Mouse (Mus musculus) forebrain, embryonic 16.5 days (tissue): ENCODE measurements around the gene Wdr35. TPM values are rescaled to one million over a fixed set of nuclear protein-coding genes. Genes with fewer than 3 reads are reported as not detected.
"Not testable (repeated sequence)": the region's sequence is repeated elsewhere in the genome, so short reads cannot be mapped to it uniquely, and the experiment has no call there.

Experiments
- ATAC-seq: fragments of 200-750 bp; cut with Nextera tagmentation; 2 replicates; pipeline ENCODE4 v1.8.0; 2017; ENCODE audit warnings: mild to moderate bottlenecking, moderate library complexity
- H3K27ac ChIP-seq: fragments of 300-500 bp; sonication (generic); 2 replicates; pipeline ENCODE4 v1.5.1; 2014; ENCODE audit warnings: low read length, control low read depth
- H3K27me3 ChIP-seq: fragments of 300-500 bp; sonication (generic); replicated peaks from 2 replicates; pipeline ENCODE4 v1.6.1; 2014; ENCODE audit warnings: low read length; ENCODE audit not compliant: control insufficient read depth, insufficient read depth
- H3K36me3 ChIP-seq: fragments of 300-500 bp; sonication (generic); 2 replicates; pipeline ENCODE4 v1.6.1; 2014; ENCODE audit not compliant: control insufficient read depth, insufficient read depth
- H3K4me1 ChIP-seq: fragments of 300-500 bp; sonication (generic); replicated peaks from 2 replicates; pipeline ENCODE4 v1.6.1; 2014; ENCODE audit warnings: low read length; ENCODE audit not compliant: control insufficient read depth, insufficient read depth
- H3K4me2 ChIP-seq: fragments of 300-500 bp; sonication (generic); 2 replicates; pipeline ENCODE4 v1.6.1; 2014; ENCODE audit warnings: mild to moderate bottlenecking, low read length, control low read depth
- H3K4me3 ChIP-seq: fragments of 300-500 bp; sonication (generic); replicated peaks from 2 replicates; pipeline ENCODE4 v1.5.1; 2014; ENCODE audit warnings: mild to moderate bottlenecking, low read length, control low read depth
- H3K9ac ChIP-seq: fragments of 300-500 bp; sonication (generic); replicated peaks from 2 replicates; pipeline ENCODE4 v1.6.1; 2014; ENCODE audit warnings: low read depth, low read length, control low read depth
- H3K9me3 ChIP-seq: fragments of 300-500 bp; sonication (generic); 2 replicates; pipeline ENCODE4 v1.6.1; 2016; ENCODE audit warnings: low read length; ENCODE audit not compliant: control insufficient read depth
- WGBS: fragments of 180-500 bp; shearing (Covaris S2); extraction: QIAGEN DNeasy Blood & Tissue Kit; methylation state at CpG from one replicate; pipeline ENCODE4 v1.1.7; 2014; 5-methylcytosine and 5-hydroxymethylcytosine counted together
- polyA plus RNA-seq: library from polyadenylated mRNA; unstranded; fragments of >200 nt; fragmentation: Nextera tagmentation; extraction: Ambion mirVana; gene quantifications from 2 replicates; pipeline ENCODE4 v1.2.1, GENCODE M21; 2015

Wdr35 gene
- polyA plus RNA-seq, result 25.5 and 28.6 TPM in 2 replicates

DNA sequence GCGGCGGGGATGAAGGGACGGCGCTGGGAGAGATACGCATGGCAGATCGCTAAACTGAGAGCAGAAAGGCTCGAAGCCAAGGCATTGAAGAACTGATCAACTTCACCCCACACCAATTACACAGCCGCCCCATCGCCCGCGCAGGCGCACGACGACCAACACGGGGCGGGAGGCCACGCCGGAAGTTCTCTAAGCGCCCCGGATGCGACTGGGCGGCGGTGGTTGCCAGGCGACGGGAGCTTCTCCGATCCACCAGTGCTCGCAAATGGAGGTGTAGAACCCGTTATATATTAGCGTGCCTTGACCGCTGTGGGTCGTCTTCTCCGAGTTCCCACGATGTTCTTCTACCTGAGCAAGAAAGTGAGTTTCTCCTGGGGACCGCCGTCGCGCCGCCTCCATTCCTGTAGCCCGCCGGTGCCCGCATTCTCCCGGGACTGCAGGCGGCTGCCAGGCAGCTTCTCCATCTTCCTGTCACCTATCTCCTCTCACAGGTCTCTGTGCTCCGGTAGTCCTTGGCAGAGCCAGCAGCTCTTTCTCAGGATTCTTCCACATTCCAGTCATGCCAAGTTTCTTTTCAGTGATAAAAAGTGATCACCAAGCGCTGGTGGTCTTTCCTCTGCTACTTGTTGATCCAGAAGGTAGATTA lies at the start of gene Wdr35:
TSS of gene Wdr35 (plus strand) at position 73 of the 646 bp plus-strand sequence.
- Histone ChIP-seq H3K9ac (peak within 1 kb of the TSS; percentile 57), H3K4me2 (peak within 1 kb of the TSS; percentile 87), H3K4me3 (peak within 1 kb of the TSS; percentile 81), H3K9me3 (no peaks in the 10 kb centered on the region), H3K36me3 (no peaks in the 10 kb centered on the region), H3K27me3 (no peaks in the 10 kb centered on the region), H3K4me1 (peaks cover 19% of the 10 kb centered on the region), H3K27ac (peak within 1 kb of the TSS; percentile 49; the same call in 1 of the 2 replicates)
- ATAC-seq, result peak; percentile 99
- 1% methylated on average over 45 of the region's 45 CpGs for WGBS

DNA sequence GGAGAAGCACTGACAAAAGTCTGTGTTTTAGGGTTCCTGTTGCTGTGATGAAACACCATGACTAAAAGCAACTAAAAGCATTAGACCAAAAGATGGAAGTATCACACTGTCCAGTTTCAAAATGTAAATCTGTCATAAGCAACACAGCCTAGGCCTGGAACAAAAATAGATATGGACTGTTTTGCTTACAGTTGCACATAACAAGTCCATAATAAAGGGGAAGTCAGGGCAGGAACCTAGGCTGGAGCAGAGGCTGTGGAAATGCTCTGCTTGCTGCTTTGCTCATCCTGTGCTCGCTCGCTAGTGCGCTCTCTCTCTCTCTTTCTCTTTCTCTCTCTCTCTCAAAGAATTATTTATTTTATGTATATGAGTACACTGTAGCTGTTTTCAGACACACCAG lies 46.0 kb upstream of the Wdr35 start:
- H3K27ac ChIP-seq, result no peak overlapping the region
- peaks cover under 1% of the 10 kb centered on the region; the same call in 1 of the 2 replicates for H3K36me3 ChIP-seq
- no peak overlapping the region for H3K9ac ChIP-seq
- ATAC-seq, result no peak
- H3K9me3 ChIP-seq, result no peaks in the 10 kb centered on the region
- H3K27me3 ChIP-seq, result no peaks in the 10 kb centered on the region
- H3K4me2 ChIP-seq, result no peak overlapping the region
- 92% methylated on average over 3 of the region's 3 CpGs for WGBS
- H3K4me3 ChIP-seq, result no peak overlapping the region
- H3K4me1 ChIP-seq, result peaks cover 32% of the 10 kb centered on the region

DNA sequence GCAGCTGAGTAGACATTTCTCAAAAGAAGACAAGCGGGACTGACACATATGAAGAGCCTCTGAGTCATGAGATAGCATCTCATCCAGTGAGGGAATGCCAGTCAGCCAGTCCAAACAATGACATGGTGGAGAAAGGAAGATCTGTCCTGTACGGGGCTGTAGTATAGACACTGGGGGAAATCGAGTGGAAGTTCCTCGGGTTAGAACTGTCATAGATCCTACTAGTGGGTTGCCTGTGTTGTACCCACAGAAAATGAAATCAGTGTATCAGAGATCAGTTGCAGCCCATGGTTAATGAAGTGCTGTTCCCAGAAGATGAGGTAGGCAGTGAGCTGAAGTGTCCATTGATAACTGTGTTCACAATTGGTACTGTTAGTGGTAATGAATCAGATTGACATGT lies 44.9 kb upstream of the Wdr35 start:
- Histone ChIP-seq H3K9me3 (no peaks in the 10 kb centered on the region), H3K27me3 (no peaks in the 10 kb centered on the region), H3K36me3 (peaks cover 2% of the 10 kb centered on the region; the same call in 1 of the 2 replicates), H3K4me1 (peaks cover 22% of the 10 kb centered on the region), H3K4me3 (no peak overlapping the region), H3K27ac (no peak overlapping the region), H3K4me2 (no peak overlapping the region), H3K9ac (no peak overlapping the region)
- no peak for ATAC-seq
- 77% methylated on average over 4 of the region's 4 CpGs for WGBS

DNA sequence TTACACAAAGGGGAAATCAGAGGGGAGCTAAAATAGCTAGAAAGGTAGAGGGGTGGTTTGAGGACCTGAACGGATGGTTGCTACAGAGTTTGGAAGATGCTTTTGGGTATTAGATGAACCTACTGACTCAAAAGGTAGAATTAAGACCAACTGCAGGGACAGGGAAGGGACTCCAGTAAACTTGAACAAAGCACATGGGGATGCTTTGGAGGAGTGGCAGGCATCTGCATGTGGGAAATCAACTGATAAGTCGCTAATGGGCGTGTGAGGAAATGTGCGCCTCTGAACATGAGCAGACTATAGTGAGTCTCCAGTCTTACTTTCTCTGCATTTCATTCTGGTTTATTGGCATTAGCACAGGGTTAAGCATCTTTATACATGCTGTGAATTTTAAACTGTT lies 42.6 kb upstream of the Wdr35 start:
- Histone ChIP-seq H3K9ac (no peak overlapping the region), H3K4me3 (no peak overlapping the region), H3K36me3 (peaks cover 18% of the 10 kb centered on the region), H3K27ac (no peak overlapping the region), H3K4me1 (peaks cover 9% of the 10 kb centered on the region; the same call in 1 of the 2 replicates), H3K27me3 (no peaks in the 10 kb centered on the region), H3K4me2 (no peak overlapping the region), H3K9me3 (no peaks in the 10 kb centered on the region)
- no peak for ATAC-seq
- WGBS, result 84% methylated on average over 4 of the region's 4 CpGs

DNA sequence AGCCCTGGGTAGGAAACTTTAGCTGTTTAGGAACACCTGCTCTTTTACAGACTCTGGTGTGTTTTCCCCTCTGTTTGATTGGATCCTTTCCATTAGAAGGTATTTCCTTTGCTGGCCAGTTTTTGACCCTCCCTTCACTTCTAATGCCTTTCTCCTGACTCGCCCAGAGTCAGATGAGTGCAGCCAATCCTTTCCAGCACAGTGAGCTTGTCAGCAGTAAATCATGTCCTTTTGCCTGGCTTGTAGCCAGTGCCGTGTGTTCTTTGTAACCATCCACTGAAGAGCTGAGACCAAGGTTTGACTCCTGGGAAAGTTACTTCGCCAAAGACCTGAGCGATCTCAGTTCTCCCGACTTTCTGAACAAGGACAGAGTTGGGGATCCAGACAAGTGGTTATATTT lies 38.3 kb upstream of the Wdr35 start:
- Histone ChIP-seq H3K4me1 (peaks cover 6% of the 10 kb centered on the region; the same call in 1 of the 2 replicates), H3K27ac (no peak overlapping the region), H3K9ac (no peak overlapping the region), H3K36me3 (peaks cover 36% of the 10 kb centered on the region), H3K9me3 (no peaks in the 10 kb centered on the region), H3K4me3 (no peak overlapping the region), H3K4me2 (no peak overlapping the region), H3K27me3 (no peaks in the 10 kb centered on the region)
- ATAC-seq, result no peak
- WGBS, result 88% methylated on average over 5 of the region's 5 CpGs

DNA sequence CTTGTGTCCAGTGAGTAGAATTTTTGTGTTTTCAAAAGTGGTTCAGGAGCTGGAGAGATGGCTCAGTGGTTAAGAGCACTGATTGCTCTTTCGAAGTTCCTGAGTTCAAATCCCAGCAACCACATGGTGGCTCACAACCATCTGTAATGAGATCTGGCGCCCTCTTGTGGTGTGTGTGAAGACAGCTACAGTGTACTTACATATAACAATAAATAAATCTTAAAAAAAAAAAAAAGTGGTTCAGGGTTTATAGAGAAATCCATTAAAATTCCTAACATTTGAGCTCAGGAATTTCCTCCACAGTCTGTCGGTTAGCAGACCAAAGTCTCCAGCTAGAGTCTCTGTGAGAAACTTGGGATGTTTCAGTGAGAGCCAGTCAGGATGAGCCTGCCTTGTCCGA lies 37.5 kb upstream of the Wdr35 start:
- not testable (repeated sequence) for ATAC-seq, H3K9ac ChIP-seq, H3K27ac ChIP-seq, H3K4me1 ChIP-seq, H3K27me3 ChIP-seq, H3K4me2 ChIP-seq, H3K9me3 ChIP-seq, H3K4me3 ChIP-seq
- peaks cover 36% of the 10 kb centered on the region for H3K36me3 ChIP-seq
- 76% methylated on average over 4 of the region's 4 CpGs for WGBS

DNA sequence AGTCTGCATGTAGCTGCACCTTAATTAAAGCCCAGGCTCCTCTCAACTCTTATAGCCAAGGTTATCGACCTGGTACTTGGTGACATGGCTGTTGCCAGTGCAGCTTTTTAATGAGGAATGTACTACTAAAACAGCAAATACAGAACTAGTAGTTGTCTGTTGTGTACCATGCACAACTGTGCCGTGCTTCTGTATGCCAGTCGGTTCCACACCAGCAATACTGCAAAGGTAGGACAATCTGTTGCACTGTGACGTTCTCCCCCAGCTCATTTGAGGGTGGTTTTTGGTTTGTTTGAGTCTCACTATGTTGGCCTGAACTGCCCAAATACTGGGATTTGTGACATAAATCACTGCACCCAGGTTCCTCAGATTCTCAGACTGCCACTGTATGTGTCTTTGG lies 34.2 kb upstream of the Wdr35 start:
- no peaks in the 10 kb centered on the region for H3K9me3 ChIP-seq
- no peak overlapping the region for H3K4me3 ChIP-seq
- H3K27ac ChIP-seq, result no peak overlapping the region
- H3K36me3 ChIP-seq, result peaks cover 32% of the 10 kb centered on the region
- no peak overlapping the region for H3K9ac ChIP-seq
- H3K4me1 ChIP-seq, result no peaks in the 10 kb centered on the region
- H3K27me3 ChIP-seq, result no peaks in the 10 kb centered on the region
- no peak for ATAC-seq
- 96% methylated on average over 4 of the region's 4 CpGs for WGBS
- H3K4me2 ChIP-seq, result no peak overlapping the region

DNA sequence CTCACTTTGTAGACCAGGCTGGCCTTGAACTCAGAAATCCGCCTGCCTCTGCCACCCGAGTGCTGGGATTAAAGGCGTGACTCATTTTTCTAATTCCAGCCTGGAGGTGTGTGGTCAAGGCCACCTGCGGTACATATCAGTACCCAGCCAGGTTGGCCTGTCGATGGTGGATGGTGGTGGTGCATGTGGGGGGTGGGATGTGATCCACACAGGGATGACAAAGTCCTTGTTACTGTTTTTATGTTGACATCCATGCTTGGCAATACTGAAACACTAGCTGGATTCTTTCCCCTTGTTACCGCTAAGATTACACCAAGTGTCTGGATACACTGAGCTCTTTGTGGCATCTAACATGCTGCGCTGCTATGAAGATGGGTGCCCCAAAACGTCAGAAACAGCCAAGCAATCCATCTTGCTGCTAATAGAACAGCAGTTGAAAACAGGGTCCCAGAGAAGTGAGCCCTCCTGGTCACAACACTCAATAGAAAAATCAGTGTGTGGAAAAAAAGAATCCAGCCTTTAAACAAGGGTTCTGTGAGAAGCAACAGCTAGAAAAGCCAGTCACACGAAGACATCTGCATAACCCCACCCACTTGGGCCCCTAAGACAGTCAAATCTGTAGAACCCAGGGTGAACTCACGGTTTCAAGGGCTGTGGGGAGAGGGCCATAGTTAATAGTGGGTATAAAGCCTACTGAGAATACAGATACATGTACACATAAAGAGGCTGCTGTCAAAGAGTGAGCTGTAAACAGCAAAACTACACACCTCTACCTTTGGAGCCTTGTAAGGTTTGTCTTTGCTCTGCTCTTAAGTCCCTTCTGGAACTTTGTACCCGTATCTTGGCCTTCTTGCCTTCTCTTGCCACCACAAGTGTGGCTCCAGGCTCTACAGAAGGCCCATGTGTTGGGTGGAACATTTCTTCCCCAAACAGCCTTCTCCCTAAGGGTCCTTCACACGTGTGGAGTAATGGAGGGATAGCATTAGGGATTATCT lies 33.4 kb upstream of the Wdr35 start:
- H3K36me3 ChIP-seq, result peaks cover 25% of the 10 kb centered on the region
- no peaks in the 10 kb centered on the region for H3K9me3 ChIP-seq
- no peak overlapping the region for H3K4me3 ChIP-seq
- no peak overlapping the region for H3K9ac ChIP-seq
- H3K27ac ChIP-seq, result no peak overlapping the region
- no peak overlapping the region for H3K4me2 ChIP-seq
- H3K27me3 ChIP-seq, result no peaks in the 10 kb centered on the region
- 69% methylated on average over 12 of the region's 12 CpGs for WGBS
- H3K4me1 ChIP-seq, result no peaks in the 10 kb centered on the region
- no peak for ATAC-seq

DNA sequence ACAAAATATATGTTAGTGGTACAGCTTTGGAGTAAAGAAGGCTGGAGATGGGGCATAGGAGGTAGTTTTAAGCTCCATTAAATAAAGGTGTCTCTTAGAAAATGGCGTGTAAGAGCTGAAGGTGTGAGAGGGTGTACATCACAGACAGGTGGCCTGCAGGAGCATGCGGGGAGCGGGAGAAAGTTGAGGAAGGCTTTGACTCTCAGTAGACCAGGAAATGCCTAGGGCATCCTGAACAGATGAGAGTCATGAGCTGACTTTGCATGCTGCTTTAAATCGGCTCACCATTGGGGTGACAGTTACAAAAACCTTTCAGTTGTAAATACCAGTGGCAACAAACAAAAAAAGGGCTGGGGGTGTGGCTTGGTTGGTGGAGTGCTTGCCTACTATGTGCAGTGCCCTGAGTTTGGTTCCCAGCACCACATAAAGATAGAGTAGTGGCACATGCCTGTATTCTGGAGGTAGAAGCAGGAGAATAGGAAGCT lies 32.5 kb upstream of the Wdr35 start:
- Histone ChIP-seq H3K9me3 (no peaks in the 10 kb centered on the region), H3K4me1 (no peaks in the 10 kb centered on the region), H3K27ac (no peak overlapping the region), H3K9ac (no peak overlapping the region), H3K27me3 (no peaks in the 10 kb centered on the region), H3K36me3 (peaks cover 18% of the 10 kb centered on the region), H3K4me3 (no peak overlapping the region), H3K4me2 (no peak overlapping the region)
- WGBS, result 77% methylated on average over 4 of the region's 4 CpGs
- no peak for ATAC-seq
